Mouse (Mus musculus) lung, postnatal 0 days (tissue): Measurements from ENCODE around the gene Ddost.
A peak's percentile ranks its signal among the peaks of the same experiment; 100 is the strongest.

Experiments
- CTCF ChIP-seq: IDR thresholded peaks from 2 replicates; pipeline ENCODE4 v1.5.1; 2016; ENCODE audit warnings: antibody characterized with exemption, mild to moderate bottlenecking
- EP300 ChIP-seq: IDR thresholded peaks from 2 replicates; pipeline ENCODE4 v1.6.1; 2016; ENCODE audit warnings: antibody characterized with exemption, mild to moderate bottlenecking, control low read depth

DNA sequence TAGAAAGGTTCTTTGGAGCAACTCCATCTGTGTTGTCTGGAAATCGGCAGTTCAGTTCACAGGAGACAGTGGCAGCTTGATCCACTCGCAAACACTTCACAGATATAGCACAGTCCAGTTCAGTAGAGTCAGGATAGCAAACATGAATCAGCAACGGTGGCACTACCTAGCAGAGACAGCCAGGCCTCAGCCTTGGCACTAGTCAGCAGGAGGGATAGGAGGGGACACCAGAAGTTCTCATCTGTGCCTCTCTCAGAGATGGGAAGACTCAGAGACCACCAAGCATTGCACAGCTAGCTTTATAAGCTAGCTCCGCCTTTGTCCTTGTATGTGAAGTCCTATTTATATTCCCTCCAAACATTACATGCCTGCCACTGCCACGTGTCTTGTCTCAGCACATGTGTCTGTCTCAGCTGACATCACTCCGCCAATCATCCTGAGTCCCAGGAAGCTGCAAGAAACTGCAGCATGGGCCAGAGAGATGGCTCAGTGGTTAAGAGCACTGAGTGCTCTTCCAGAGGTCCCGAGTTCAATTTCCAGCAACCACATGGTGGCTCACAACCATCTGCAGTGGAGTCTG is 23.5 kb downstream of the Ddost start:
- TF ChIP-seq EP300 (no peak), CTCF (peak; percentile 16; the same call in 1 of the 2 replicates)
